Mouse (Mus musculus) G1E (cell line): ENCODE measurements around the gene Gtf2h1. TPM values are rescaled to one million over a fixed set of nuclear protein-coding genes. Genes with fewer than 3 reads are reported as not detected.

Experiments
- ATAC-seq: 2 replicates; pipeline ENCODE4 v1.8.0; 2016; ENCODE audit warnings: mild to moderate bottlenecking; ENCODE audit not compliant: insufficient number of reproducible peaks, poor library complexity, low FRiP score, severe bottlenecking; ENCODE audit errors: extremely low read depth
- DNase-seq: peaks from one replicate; pipeline ENCODE4 v3.0.0; 2012; ENCODE audit warnings: low spot score
- H3K27me3 ChIP-seq: 2 replicates; pipeline ENCODE4 v1.6.1; 2012; ENCODE audit warnings: mild to moderate bottlenecking, low read length, inconsistent platforms; ENCODE audit not compliant: insufficient read depth
- H3K36me3 ChIP-seq: replicated peaks from 2 replicates; pipeline ENCODE3; 2012; ENCODE audit warnings: mild to moderate bottlenecking, inconsistent platforms
- H3K4me1 ChIP-seq: 2 replicates; pipeline ENCODE4 v1.6.1; 2012; ENCODE audit warnings: low read depth, low read length, inconsistent platforms, mixed read lengths; ENCODE audit not compliant: insufficient read depth
- H3K4me3 ChIP-seq: 2 replicates; pipeline ENCODE4 v1.5.1; 2012; ENCODE audit warnings: low read depth, mild to moderate bottlenecking, inconsistent platforms, low read length, moderate library complexity, mixed read lengths
- H3K9me3 ChIP-seq: replicated peaks from 2 replicates; pipeline ENCODE4 v1.6.1; 2012; ENCODE audit warnings: inconsistent platforms
- CTCF ChIP-seq: IDR thresholded peaks from 2 replicates; pipeline ENCODE4 v1.5.1; 2012; ENCODE audit warnings: low read depth, low read length, inconsistent platforms, mixed read lengths
- GATA1 ChIP-seq: IDR thresholded peaks from 2 replicates; pipeline ENCODE4 v1.6.1; 2012; ENCODE audit warnings: borderline replicate concordance, low read length, inconsistent platforms, mixed read lengths
- GATA2 ChIP-seq: IDR thresholded peaks from 2 replicates; pipeline ENCODE4 v1.6.1; 2012; ENCODE audit warnings: low read depth, low read length, inconsistent platforms, borderline replicate concordance
- POLR2AphosphoS5 ChIP-seq: IDR thresholded peaks from 2 replicates; pipeline ENCODE4 v1.6.1; 2012; ENCODE audit warnings: low read depth, low read length, inconsistent platforms; ENCODE audit not compliant: insufficient replicate concordance
- TAL1 ChIP-seq: conservative IDR thresholded peaks from 2 replicates; pipeline ENCODE4 v1.6.1; 2012; ENCODE audit warnings: low read depth, low read length, inconsistent platforms, mixed read lengths
- polyA plus RNA-seq: library from polyadenylated mRNA; stranded (reverse); fragments of >175 nt; gene quantifications from 2 replicates; pipeline ENCODE4 v1.2.3, GENCODE M21; 2012
- total RNA-seq, 2 experiments: library from RNA; stranded (forward) in 1 of 2; stranded (reverse) in 1 of 2; fragments of 200-1000 nt in 1 of 2; fragments of >200 nt in 1 of 2; fragmentation: Nextera tagmentation in 1 of 2; gene quantifications; 2 replicates each; pipeline ENCODE4 v1.2.3; 2014 to 2017

The Gtf2h1 gene
- total and polyA plus RNA-seq, 3 experiments, result 101 to 302 (median 189) TPM

DNA sequence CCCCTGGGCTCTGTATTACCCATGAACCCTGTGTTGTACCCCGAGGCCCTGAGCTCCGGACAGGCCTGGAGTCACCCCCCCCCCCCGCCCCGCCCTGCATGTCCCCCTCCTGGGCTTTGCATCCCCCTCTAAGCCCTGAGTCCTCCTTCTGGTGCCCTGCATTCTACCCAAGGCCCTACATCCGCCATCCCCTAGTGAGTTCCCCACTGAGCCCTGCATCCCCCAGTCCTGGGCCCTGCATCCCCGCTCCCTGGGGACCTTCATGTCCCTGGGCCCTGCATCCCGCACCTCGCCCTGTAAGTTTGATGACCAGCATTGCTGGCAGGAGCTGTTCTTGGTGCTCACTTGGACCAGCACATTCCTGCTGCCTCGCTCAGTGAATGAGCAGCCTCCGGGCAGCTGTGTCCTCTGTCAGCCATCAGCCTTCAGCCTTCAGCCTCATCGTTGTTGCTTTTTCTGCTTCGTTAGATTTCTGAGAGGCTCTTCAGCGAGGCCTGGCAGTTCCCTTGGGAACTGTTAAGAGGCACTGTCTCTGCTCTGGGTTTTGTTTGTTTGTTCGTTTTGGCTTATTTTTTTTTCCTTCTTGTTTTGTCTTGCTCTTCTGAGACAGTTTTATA, 39.2 kb downstream of the Gtf2h1 start:
- DNase-seq (no peak), ATAC-seq (no peak)
- no peak for TF ChIP-seq POLR2AphosphoS5
- TF ChIP-seq CTCF, result no peak
- TF ChIP-seq GATA1, result no peak
- no peak for TF ChIP-seq GATA2
- no peak for TF ChIP-seq TAL1
- Histone ChIP-seq H3K27me3 (peaks cover 11% of the 10 kb centered on the region), H3K9me3 (no peaks in the 10 kb centered on the region), H3K4me1 (peaks cover 49% of the 10 kb centered on the region), H3K4me3 (no peak overlapping the region), H3K36me3 (no peaks in the 10 kb centered on the region)

DNA sequence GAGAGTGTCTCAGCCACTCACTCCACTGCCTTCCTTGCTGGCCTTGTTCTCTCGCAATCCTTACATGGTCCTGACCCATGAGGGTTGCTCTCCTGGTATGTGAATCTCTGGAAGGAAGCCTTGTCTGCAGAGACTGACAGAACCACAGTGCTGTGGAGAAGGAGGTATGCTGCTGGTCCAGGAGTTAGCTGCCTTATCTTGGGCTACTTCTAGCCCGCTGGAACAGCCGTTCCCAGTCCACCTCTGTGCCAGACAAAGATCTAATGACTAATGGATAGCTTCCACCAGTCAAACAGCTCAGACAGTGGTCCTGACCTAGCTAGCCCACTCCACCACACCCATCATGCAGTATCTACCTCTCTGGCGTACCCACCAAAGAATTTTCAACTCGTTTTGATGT, 40.5 kb downstream of the Gtf2h1 start:
- Histone ChIP-seq H3K36me3 (no peaks in the 10 kb centered on the region), H3K4me1 (peaks cover 44% of the 10 kb centered on the region), H3K9me3 (no peaks in the 10 kb centered on the region), H3K4me3 (no peak overlapping the region), H3K27me3 (peaks cover 18% of the 10 kb centered on the region)
- ATAC-seq, result no peak
- DNase-seq, result no peak
- TF ChIP-seq CTCF (no peak), TAL1 (no peak), GATA1 (no peak), GATA2 (no peak), POLR2AphosphoS5 (no peak)

DNA sequence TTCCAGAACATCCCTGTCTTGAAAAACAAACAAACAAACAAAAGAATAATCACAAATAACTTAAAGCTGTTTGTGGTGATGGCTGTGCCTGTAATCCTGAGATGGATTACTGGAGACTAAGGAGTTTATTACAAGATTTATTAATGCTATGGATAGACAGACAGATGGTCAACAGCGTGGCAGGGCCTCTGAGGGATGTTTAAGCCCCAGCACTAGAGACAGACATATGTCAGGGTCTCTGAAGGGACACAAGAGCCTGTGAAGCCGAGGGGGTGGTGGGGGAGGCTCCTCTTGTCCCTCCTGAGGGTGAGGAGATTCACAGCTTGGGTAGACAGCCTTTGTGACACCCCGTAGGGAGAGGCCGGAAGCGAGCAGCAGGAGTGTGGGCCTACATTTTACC, 41.2 kb downstream of the Gtf2h1 start:
- no peak for DNase-seq
- H3K4me1 ChIP-seq, result peaks cover 45% of the 10 kb centered on the region
- H3K9me3 ChIP-seq, result no peaks in the 10 kb centered on the region

DNA sequence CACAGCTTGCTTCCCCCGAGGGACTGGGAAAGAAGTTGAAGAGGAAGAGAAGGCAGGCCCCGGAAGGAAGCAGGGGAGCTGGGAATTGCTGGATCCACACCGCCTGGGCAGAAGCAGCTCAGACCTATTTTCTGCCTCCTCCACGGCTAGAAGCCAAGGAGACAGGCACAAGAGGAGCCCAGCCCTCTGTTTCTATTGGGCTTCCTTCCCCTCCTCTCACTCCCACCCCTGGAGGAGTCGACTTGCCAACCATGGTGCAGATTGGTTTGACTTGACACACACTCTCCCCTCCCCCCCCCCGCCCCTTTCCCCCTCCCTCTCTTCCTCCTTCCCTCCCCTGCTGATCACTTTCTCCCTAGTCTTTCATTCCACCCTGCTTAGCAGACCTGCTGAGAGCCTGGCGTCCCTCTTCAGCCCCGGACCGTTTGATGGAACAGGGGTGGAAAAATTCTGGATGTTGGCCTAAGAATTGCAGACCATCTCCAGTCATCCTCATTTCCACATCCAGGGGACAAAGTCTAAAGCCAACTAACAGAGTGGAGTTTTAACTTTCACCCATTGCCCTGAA, 42.3 kb downstream of the Gtf2h1 start:
- no peak for ATAC-seq
- H3K4me1 ChIP-seq, result peaks cover 45% of the 10 kb centered on the region

More for the DNA sequence above, 41.2 kb downstream of the Gtf2h1 start:
- H3K36me3 ChIP-seq, result no peaks in the 10 kb centered on the region
- no peak for TF ChIP-seq POLR2AphosphoS5
- TF ChIP-seq GATA2, result no peak
- no peak for TF ChIP-seq TAL1
- TF ChIP-seq GATA1, result no peak
- no peak for TF ChIP-seq CTCF
- no peak overlapping the region for H3K4me3 ChIP-seq
- H3K27me3 ChIP-seq, result peaks cover 23% of the 10 kb centered on the region
- no peak for ATAC-seq

DNA sequence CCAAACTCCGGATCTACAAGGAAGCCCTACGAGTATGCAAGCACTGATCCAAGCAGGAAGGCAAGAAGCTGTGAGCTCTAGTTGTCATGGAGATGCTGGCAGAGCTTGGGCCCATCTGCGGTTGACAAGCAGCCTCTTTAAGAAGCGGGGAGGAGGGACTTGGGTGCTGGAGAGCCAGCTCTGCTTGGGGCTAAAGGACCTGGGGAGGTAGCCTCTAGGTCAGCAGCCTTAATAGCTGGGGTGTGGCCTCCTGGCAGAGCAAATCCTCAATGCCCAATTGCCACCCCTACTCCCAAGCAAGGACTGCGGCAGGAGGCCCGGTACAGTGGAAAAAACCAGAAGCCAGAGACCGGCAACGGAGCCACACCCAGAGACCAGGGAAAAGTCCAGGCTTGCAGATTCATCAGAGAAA, 43.0 kb downstream of the Gtf2h1 start:
- H3K4me3 ChIP-seq, result no peak overlapping the region; the same call in 1 of the 2 replicates
- peaks cover 23% of the 10 kb centered on the region for H3K27me3 ChIP-seq
- no peaks in the 10 kb centered on the region for H3K9me3 ChIP-seq
- no peak for DNase-seq
- H3K4me1 ChIP-seq, result peaks cover 41% of the 10 kb centered on the region
- no peak for TF ChIP-seq CTCF
- TF ChIP-seq POLR2AphosphoS5, result no peak
- no peak for TF ChIP-seq GATA2
- TF ChIP-seq GATA1, result no peak
- TF ChIP-seq TAL1, result no peak
- H3K36me3 ChIP-seq, result no peaks in the 10 kb centered on the region
- peak; percentile 24; the same call in 1 of the 2 replicates for ATAC-seq

More for the DNA sequence above, 42.3 kb downstream of the Gtf2h1 start:
- TF ChIP-seq CTCF (no peak), GATA2 (no peak), TAL1 (no peak), POLR2AphosphoS5 (no peak), GATA1 (no peak)
- no peak overlapping the region for H3K4me3 ChIP-seq
- no peak for DNase-seq
- H3K9me3 ChIP-seq, result no peaks in the 10 kb centered on the region
- H3K27me3 ChIP-seq, result peaks cover 23% of the 10 kb centered on the region
- H3K36me3 ChIP-seq, result no peaks in the 10 kb centered on the region

DNA sequence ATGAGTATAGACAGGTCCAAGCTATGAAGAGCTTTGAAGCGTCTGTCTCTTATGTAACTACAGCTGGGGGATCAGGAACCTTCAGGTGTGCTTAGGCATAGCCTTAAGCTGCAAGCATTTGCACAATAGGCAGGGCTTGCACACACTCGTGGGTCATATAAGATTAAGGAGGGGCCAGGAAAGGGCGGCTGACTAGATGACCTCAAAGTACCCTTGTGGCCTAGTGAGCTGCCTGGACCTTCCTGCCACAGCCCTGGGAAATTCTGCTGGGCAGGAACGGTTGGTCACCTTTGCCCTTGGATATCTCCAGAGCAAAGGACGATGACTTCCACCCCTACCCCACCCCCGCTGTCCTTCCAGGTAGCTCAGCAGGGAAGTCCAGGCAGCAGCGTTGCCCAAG, 43.5 kb downstream of the Gtf2h1 start:
- ATAC-seq (no peak), DNase-seq (no peak)
- H3K9me3 ChIP-seq, result no peaks in the 10 kb centered on the region
- peaks cover 23% of the 10 kb centered on the region for H3K27me3 ChIP-seq
- no peak overlapping the region for H3K4me3 ChIP-seq
- no peaks in the 10 kb centered on the region for H3K36me3 ChIP-seq
- H3K4me1 ChIP-seq, result peaks cover 46% of the 10 kb centered on the region
- no peak for TF ChIP-seq TAL1
- no peak for TF ChIP-seq POLR2AphosphoS5
- no peak for TF ChIP-seq CTCF
- no peak for TF ChIP-seq GATA1
- no peak for TF ChIP-seq GATA2
